Mouse (Mus musculus) intestine, embryonic 14.5 days (tissue): ENCODE results near the gene Zfyve26. TPM values are rescaled to one million over a fixed set of nuclear protein-coding genes. Genes with fewer than 3 reads are reported as not detected.
"Not testable (repeated sequence)": the region's sequence is repeated elsewhere in the genome, so short reads cannot be mapped to it uniquely, and the experiment has no call there.

Experiments
- ATAC-seq: fragments of 200-750 bp; cut with Nextera tagmentation; replicated peaks from 2 replicates; pipeline ENCODE4 v1.8.0; 2017; ENCODE audit warnings: low read depth, moderate number of reproducible peaks, moderate TSS enrichment, moderate library complexity; ENCODE audit not compliant: low FRiP score, low TSS enrichment
- DNase-seq: peaks from one replicate; pipeline ENCODE4 v3.0.0-alpha.2; 2018; ENCODE audit warnings: low spot score
- H3K27ac ChIP-seq: fragments of 300-500 bp; sonication (generic); 2 replicates; pipeline ENCODE4 v1.5.1; 2014; ENCODE audit warnings: low read depth, mild to moderate bottlenecking, control low read depth
- H3K27me3 ChIP-seq: fragments of 300-500 bp; sonication (generic); replicated peaks from 2 replicates; pipeline ENCODE4 v1.6.1; 2014; ENCODE audit warnings: low read length, control low read depth; ENCODE audit not compliant: control insufficient read depth, insufficient read depth
- H3K36me3 ChIP-seq: fragments of 300-500 bp; sonication (generic); 2 replicates; pipeline ENCODE4 v1.6.1; 2014; ENCODE audit warnings: low read length, control low read depth; ENCODE audit not compliant: control insufficient read depth, insufficient read depth
- H3K4me1 ChIP-seq: fragments of 300-500 bp; sonication (generic); replicated peaks from 2 replicates; pipeline ENCODE4 v1.6.1; 2014; ENCODE audit warnings: low read length, control low read depth, mixed read lengths; ENCODE audit not compliant: control insufficient read depth, insufficient read depth
- H3K4me2 ChIP-seq: fragments of 300-500 bp; sonication (generic); 2 replicates; pipeline ENCODE4 v1.6.1; 2014; ENCODE audit warnings: low read length
- H3K4me3 ChIP-seq: fragments of 300-500 bp; sonication (generic); 2 replicates; pipeline ENCODE4 v1.5.1; 2014; ENCODE audit warnings: low read depth, low read length, control low read depth, mixed read lengths
- H3K9ac ChIP-seq: fragments of 300-500 bp; sonication (generic); 2 replicates; pipeline ENCODE4 v1.6.1; 2014; ENCODE audit warnings: mild to moderate bottlenecking, low read length
- H3K9me3 ChIP-seq: fragments of 300-500 bp; sonication (generic); 2 replicates; pipeline ENCODE4 v1.6.1; 2016; ENCODE audit warnings: low read length, control low read depth; ENCODE audit not compliant: control insufficient read depth
- WGBS: fragments of 180-500 bp; shearing (Covaris S2); extraction: QIAGEN DNeasy Blood & Tissue Kit; methylation state at CpG from one replicate; pipeline ENCODE4 v1.1.7; 2014; 5-methylcytosine and 5-hydroxymethylcytosine counted together
- polyA plus RNA-seq: library from polyadenylated mRNA; unstranded; fragments of >200 nt; fragmentation: Nextera tagmentation; extraction: Ambion mirVana; gene quantifications from 2 replicates; pipeline ENCODE4 v1.2.1, GENCODE M21; 2014

Zfyve26 gene
- polyA plus RNA-seq, 1 experiment from 2014 or later, result 12.5 TPM

DNA sequence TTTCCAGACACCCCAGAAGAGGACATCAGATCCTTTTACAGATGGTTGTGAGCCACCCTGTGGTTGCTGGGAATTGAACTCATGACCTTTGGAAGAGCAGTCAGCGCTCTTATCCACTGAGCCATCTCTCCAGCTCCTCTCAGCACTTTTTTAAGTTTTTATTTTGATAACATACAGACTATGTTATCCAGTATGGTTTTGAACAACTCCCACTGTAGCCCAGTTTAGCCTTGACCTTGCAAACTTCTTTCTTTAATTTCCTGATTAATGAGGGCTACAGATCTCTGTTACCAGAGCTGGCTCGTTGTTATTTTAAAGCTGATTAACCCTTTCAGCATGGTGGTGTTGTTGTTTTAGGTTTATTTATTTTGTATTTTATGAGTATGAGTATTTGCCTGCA, 30.1 kb upstream of the Zfyve26 start:
- H3K27ac ChIP-seq, result no peak overlapping the region
- no peak overlapping the region for H3K4me3 ChIP-seq
- H3K9me3 ChIP-seq, result no peaks in the 10 kb centered on the region
- no peaks in the 10 kb centered on the region for H3K27me3 ChIP-seq
- H3K9ac ChIP-seq, result no peak overlapping the region
- 0 out of 2 replicates have a peak, but pooled peaks cover 3% of the 10 kb centered on the region for H3K36me3 ChIP-seq
- no peak for DNase-seq
- no peak overlapping the region for H3K4me2 ChIP-seq
- no peak for ATAC-seq
- peaks cover 11% of the 10 kb centered on the region; the same call in 1 of the 2 replicates for H3K4me1 ChIP-seq
- WGBS, result 38% methylated on average over 2 of the region's 2 CpGs

GRCm38 (mm10) chr12:79322539-79322938, 26.4 kb upstream of the Zfyve26 start:
- H3K4me3 ChIP-seq, H3K27me3 ChIP-seq, H3K9me3 ChIP-seq, H3K27ac ChIP-seq, ATAC-seq, DNase-seq, H3K36me3 ChIP-seq, H3K4me2 ChIP-seq, H3K9ac ChIP-seq: not testable (repeated sequence)
- H3K4me1 ChIP-seq, result peaks cover 11% of the 10 kb centered on the region; the same call in 1 of the 2 replicates
- 74% methylated on average over 2 of the region's 2 CpGs for WGBS

DNA sequence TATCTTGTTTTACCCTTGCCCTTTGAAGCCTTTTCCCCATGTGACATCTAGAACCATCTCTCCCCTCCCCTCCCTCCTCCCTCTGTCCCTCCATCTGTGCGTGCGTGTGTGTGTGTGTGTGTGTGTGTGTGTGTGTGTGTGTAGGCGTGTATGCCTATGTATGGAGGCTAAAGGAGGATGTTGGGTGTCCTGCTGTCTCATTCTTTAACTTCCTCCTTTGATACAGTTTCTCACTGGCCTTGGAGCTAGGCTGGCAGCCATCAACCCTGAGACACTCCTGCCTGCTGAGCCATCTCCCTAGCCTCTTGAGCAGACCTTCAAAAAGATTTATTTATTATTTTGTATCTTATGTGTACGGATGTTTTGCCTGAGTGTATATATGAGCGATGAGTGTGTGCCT, 24.8 kb upstream of the Zfyve26 start:
- Histone ChIP-seq H3K4me1 (peaks cover 7% of the 10 kb centered on the region), H3K27me3 (no peaks in the 10 kb centered on the region), H3K9me3 (no peaks in the 10 kb centered on the region), H3K4me3 (no peak overlapping the region), H3K27ac (no peak overlapping the region), H3K4me2 (no peak overlapping the region), H3K36me3 (no peaks in the 10 kb centered on the region), H3K9ac (no peak overlapping the region)
- WGBS, result 52% methylated on average over 5 of the region's 5 CpGs
- DNase-seq, result no peak
- no peak for ATAC-seq

GRCm38 (mm10) chr12:79317339-79317738, 21.2 kb upstream of the Zfyve26 start:
- Histone ChIP-seq H3K4me2 (no peak overlapping the region), H3K9me3 (no peaks in the 10 kb centered on the region), H3K27ac (no peak overlapping the region), H3K9ac (no peak overlapping the region), H3K4me3 (no peak overlapping the region), H3K4me1 (peaks cover 7% of the 10 kb centered on the region), H3K36me3 (no peaks in the 10 kb centered on the region), H3K27me3 (no peaks in the 10 kb centered on the region)
- 33% methylated on average over 5 of the region's 5 CpGs for WGBS
- DNase-seq, result no peak
- ATAC-seq, result 0 out of 2 replicates have a peak, but pooled peaks have one; percentile 27

DNA sequence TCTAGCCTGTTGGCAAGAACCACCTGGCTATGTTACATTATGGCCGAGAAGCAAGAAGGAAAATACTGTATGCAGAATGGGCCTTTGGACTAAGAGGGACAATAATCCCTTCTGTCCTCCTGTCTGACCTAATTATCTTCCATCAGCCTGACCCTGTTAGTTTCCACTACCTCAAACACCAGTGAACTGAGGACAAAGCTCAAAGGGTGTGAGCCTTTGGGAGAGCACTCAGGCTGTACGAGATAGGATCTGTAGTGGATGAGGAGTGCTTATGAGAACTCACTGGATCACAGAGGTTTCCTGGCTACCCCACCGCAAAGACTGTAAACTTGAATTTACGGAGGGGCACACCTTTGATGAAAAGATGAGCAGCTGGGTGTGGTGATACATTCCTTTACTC, 17.6 kb upstream of the Zfyve26 start:
- H3K36me3 ChIP-seq, result no peaks in the 10 kb centered on the region
- no peak for DNase-seq
- peaks cover 7% of the 10 kb centered on the region for H3K4me1 ChIP-seq
- no peaks in the 10 kb centered on the region for H3K9me3 ChIP-seq
- no peak overlapping the region for H3K4me3 ChIP-seq
- no peak for ATAC-seq
- WGBS, result 81% methylated on average over 4 of the region's 4 CpGs
- no peak overlapping the region for H3K4me2 ChIP-seq
- no peak overlapping the region for H3K9ac ChIP-seq
- no peaks in the 10 kb centered on the region for H3K27me3 ChIP-seq
- no peak overlapping the region for H3K27ac ChIP-seq

GRCm38 (mm10) chr12:79306013-79306412, 9.9 kb upstream of the Zfyve26 start:
- Histone ChIP-seq H3K4me2 (no peak overlapping the region), H3K4me3 (no peak overlapping the region), H3K9ac (no peak overlapping the region), H3K27ac (no peak overlapping the region), H3K9me3 (no peaks in the 10 kb centered on the region), H3K27me3 (no peaks in the 10 kb centered on the region), H3K36me3 (no peaks in the 10 kb centered on the region; the same call in 1 of the 2 replicates), H3K4me1 (0 out of 2 replicates have a peak, but pooled peaks cover 3% of the 10 kb centered on the region)
- DNase-seq, result no peak
- no peak for ATAC-seq
- WGBS, result 36% methylated on average over 4 of the region's 4 CpGs

- WGBS, result 39% methylated on average over 1 of the region's 1 CpGs
- H3K4me1 ChIP-seq, result 0 out of 2 replicates have a peak, but pooled peaks cover 3% of the 10 kb centered on the region
- no peaks in the 10 kb centered on the region; the same call in 1 of the 2 replicates for H3K36me3 ChIP-seq
- H3K27me3 ChIP-seq, result no peaks in the 10 kb centered on the region
- ATAC-seq (no peak), DNase-seq (no peak)
- no peak overlapping the region for H3K4me3 ChIP-seq
- H3K9ac ChIP-seq, result no peak overlapping the region
- no peaks in the 10 kb centered on the region for H3K9me3 ChIP-seq
- H3K4me2 ChIP-seq, result no peak overlapping the region
- H3K27ac ChIP-seq, result no peak overlapping the region
Measured at GRCm38 (mm10) chr12:79305131-79305530, 9.0 kb upstream of the Zfyve26 start.

DNA sequence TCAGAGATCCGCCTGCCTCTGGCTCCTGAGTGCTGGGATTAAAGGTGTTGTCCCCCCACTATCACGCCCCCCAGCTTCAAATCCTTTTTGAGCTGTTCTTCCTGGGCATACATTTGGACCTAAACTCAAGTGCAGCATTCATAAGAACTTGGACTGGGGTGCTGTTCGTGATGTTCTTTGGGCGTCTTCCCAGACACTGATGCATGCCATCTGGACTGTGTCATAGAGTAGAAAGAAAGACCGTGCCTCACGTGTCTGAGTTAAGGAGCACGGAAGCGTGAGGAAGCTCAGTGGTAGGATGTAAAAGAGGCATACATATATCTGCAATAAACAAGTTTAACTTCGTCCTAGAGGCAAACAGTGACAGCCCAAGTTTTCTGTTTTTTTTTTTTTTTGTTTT, 5.7 kb upstream of the Zfyve26 start:
- no peak for DNase-seq
- Histone ChIP-seq H3K9ac (no peak overlapping the region), H3K4me2 (no peak overlapping the region), H3K9me3 (no peaks in the 10 kb centered on the region), H3K27ac (no peak overlapping the region), H3K36me3 (no peaks in the 10 kb centered on the region; the same call in 1 of the 2 replicates), H3K4me1 (0 out of 2 replicates have a peak, but pooled peaks cover 7% of the 10 kb centered on the region), H3K27me3 (no peaks in the 10 kb centered on the region), H3K4me3 (no peak overlapping the region)
- WGBS, result 67% methylated on average over 9 of the region's 9 CpGs
- no peak for ATAC-seq

DNA sequence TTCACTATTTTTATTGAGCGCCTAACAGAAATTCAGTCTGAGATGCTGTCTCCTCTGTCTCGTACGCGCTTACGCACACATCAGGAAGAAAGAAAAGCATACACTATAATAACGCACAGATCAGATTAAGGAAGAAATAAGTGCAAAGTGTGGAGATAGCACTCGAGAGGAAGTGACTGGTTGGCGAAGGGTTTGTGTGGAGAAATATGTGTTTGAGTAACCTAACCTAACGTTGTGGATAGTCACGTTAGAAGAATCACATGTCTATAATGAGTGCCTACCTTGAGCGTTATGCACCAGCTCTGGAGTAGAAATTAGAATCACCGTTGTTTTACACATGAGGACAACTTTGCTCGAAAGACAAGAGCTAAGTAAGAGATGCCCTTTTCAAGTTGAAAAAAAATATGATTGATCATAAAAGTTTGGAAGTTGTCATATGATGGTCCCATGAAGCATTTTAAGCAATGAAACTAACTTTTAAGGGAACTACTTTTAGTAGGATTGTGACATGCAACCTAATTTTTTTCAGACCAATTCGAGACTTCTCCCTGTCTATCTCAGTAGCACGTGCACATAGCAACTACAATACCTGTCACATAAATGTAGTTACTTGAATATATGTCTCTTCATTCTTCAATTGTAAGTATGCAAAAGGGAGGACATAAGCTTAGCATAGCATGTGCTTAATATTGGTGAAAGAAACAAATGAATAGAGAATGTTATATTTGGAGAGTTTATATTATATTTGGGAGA, 2.0 kb upstream of the Zfyve26 start:
- Histone ChIP-seq H3K4me3 (peak overlapping the region; percentile 55), H3K27me3 (no peaks in the 10 kb centered on the region), H3K9me3 (no peaks in the 10 kb centered on the region), H3K4me2 (peak overlapping the region; percentile 59), H3K36me3 (peaks cover 5% of the 10 kb centered on the region; the same call in 1 of the 2 replicates), H3K27ac (no peak overlapping the region), H3K4me1 (peaks cover 13% of the 10 kb centered on the region; the same call in 1 of the 2 replicates), H3K9ac (peak overlapping the region; percentile 66)
- ATAC-seq (no peak), DNase-seq (no peak)
- WGBS, result 12% methylated on average over 15 of the region's 15 CpGs
